Comparison of ENCODE assay signal across 8 mouse cellular contexts in the genomic region with DNA sequence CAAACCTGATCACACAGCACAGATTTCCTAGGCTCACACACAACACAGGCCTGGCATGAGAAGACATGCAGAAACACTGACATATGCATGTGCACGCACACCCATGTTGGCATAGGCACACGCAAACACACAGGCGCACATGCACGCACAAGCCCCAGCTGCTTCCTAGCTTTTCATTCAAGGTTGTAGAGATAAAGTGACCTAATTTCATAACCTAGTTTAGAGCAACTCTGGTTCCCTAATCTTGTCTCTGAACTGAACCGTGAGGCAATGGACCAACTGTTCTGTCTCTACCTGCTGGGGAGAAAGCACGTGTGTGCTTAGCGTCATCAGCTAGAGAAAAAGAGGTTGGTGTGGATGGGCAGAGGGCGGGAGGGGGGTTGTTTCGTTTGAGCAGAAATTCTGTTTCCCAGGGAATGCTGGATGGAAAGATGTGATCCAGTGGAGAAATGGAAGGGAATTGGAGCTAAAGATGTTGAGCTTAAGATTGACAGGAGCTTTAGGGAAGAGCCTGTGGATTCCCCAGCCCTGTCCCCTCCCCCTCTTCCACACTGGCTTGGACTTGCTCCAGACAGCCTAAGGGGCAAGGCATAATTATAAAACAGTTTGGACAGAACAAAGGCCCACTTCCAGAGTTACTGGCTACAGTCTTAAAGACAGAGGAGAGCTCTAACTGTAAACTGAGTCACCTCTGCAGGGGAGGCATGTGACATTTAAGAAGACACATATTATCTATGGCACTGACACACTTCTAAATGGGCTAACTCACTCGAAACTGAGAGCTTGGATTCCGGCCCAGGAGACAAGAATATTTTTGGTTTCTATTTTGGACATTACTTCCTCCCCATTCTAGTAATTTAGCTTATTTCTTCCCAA.
DNase-seq lines count a peak whose midpoint lies in the region; ATAC-seq and TF ChIP-seq lines count a peak whose summit lies in the region.

No protein-coding gene starts in this region.

- H3K79me2 ChIP-seq in liver, adult 2 months (ENCODE audit: control insufficient read depth, insufficient read depth, low read length) = no peaks in the 10 kb centered on the region

- no peak for TF ChIP-seq CTCF in liver, adult 2 months (IDR thresholded peaks at IDR 0.05; ENCODE audit: low read depth, low read length)
- no peak for TF ChIP-seq CTCF in embryonic fibroblast, embryonic 13.5 days (IDR thresholded peaks at IDR 0.05; ENCODE audit: borderline replicate concordance, insufficient read depth, low read length)

- ATAC-seq in intestine, embryonic 16.5 days = no peak
- no peak for ATAC-seq in monocyte, adult 5-6 weeks (replicated peaks; ENCODE audit: insufficient number of reproducible peaks, low FRiP score, low TSS enrichment, poor library complexity, severe bottlenecking)

- no peak for TF ChIP-seq POLR2A in liver, adult 2 months (IDR thresholded peaks at IDR 0.05; ENCODE audit: extremely low read depth, insufficient read depth, low read length)
- TF ChIP-seq POLR2A in embryonic fibroblast, embryonic 13.5 days (IDR thresholded peaks at IDR 0.05; ENCODE audit: low read depth, low read length) = no peak

- no peaks in the 10 kb centered on the region for H3K4me1 ChIP-seq in liver, adult 2 months (ENCODE audit: control insufficient read depth, insufficient read depth, low read length)
- H3K4me1 ChIP-seq in embryonic fibroblast, embryonic 13.5 days (ENCODE audit: control insufficient read depth, insufficient read depth, low read length) = 0 out of 2 replicates have a peak, but pooled peaks cover 7% of the 10 kb centered on the region
- H3K4me1 ChIP-seq in intestine, embryonic 16.5 days (ENCODE audit: control insufficient read depth, insufficient read depth, low read length) = 0 out of 2 replicates have a peak, but pooled peaks cover 2% of the 10 kb centered on the region

- no peak overlapping the region for H3K4me3 ChIP-seq in liver, adult 2 months (ENCODE audit: insufficient read depth, low read depth, low read length)
- no peak overlapping the region for H3K4me3 ChIP-seq in embryonic fibroblast, embryonic 13.5 days (ENCODE audit: insufficient read depth, low read length)
- no peak overlapping the region for H3K4me3 ChIP-seq in intestine, embryonic 16.5 days (ENCODE audit: low read length)

- intact Hi-C loops in left cerebral cortex, postnatal 14 days (cut with DNase I) = no loop called here

- H3K27me3 ChIP-seq in liver, adult 2 months (ENCODE audit: control insufficient read depth, insufficient read depth, low read length) = no peaks in the 10 kb centered on the region
- no peaks in the 10 kb centered on the region for H3K27me3 ChIP-seq in intestine, embryonic 16.5 days (replicated peaks; ENCODE audit: control insufficient read depth, insufficient read depth, low read length)

- no peak overlapping the region for H3K9ac ChIP-seq in liver, adult 2 months (ENCODE audit: low read depth, low read length)
- H3K9ac ChIP-seq in intestine, embryonic 16.5 days (ENCODE audit: low read depth, low read length) = no peak overlapping the region

- no peaks in the 10 kb centered on the region for H3K9me3 ChIP-seq in intestine, embryonic 16.5 days (ENCODE audit: control insufficient read depth, low read length)

- H3K36me3 ChIP-seq in liver, adult 2 months (ENCODE audit: control insufficient read depth, insufficient read depth, low read length) = no peaks in the 10 kb centered on the region
- H3K36me3 ChIP-seq in intestine, embryonic 16.5 days (ENCODE audit: control insufficient read depth, insufficient read depth, low read length) = no peaks in the 10 kb centered on the region

- WGBS in liver, adult 2 months = 74% methylated on average over 11 of the region's 11 CpGs
- 74% methylated on average over 11 of the region's 11 CpGs for WGBS in intestine, embryonic 16.5 days

- peak; percentile 22 for DNase-seq in liver, adult 2 months (ENCODE audit: extremely low read depth, low read depth, low spot score)
- no peak for DNase-seq in liver
- DNase-seq in cerebellum, adult 11 months = peak; percentile 27
- DNase-seq in left cerebral cortex, postnatal 14 days (ENCODE audit: low spot score in 2 of 2) = peak; percentile 57 to 60
- no peak for DNase-seq in layer of hippocampus, adult 9-10 months (ENCODE audit: low spot score)

- no peak overlapping the region for H3K27ac ChIP-seq in liver, adult 2 months (replicated peaks; ENCODE audit: insufficient read depth, low read depth, low read length)
- peak overlapping the region; percentile 24; the same call in 1 of the 2 replicates for H3K27ac ChIP-seq in embryonic fibroblast, embryonic 13.5 days (ENCODE audit: insufficient read depth, low read length)
- H3K27ac ChIP-seq in intestine, embryonic 16.5 days (ENCODE audit: low read length) = no peak overlapping the region

- no peak overlapping the region for H3K4me2 ChIP-seq in intestine, embryonic 16.5 days (ENCODE audit: low read depth, low read length)

Comparison
In these comparisons a context has a peak if more than half of its experiments do, and no peak if none do; other contexts are left out.
1. DNase-seq: peak in liver, adult 2 months (single experiment), cerebellum, adult 11 months (single experiment) and left cerebral cortex, postnatal 14 days (2 of 2); none in liver (single experiment) and layer of hippocampus, adult 9-10 months (single experiment).